Mouse (Mus musculus) kidney, embryonic 16.5 days (tissue): ENCODE results near the gene St6galnac3. TPM values are rescaled to one million over a fixed set of nuclear protein-coding genes. Genes with fewer than 3 reads are reported as not detected.

Experiments
- ATAC-seq: fragments of 200-750 bp; cut with Nextera tagmentation; 2 replicates; pipeline ENCODE4 v1.8.0; 2017; ENCODE audit warnings: moderate TSS enrichment; ENCODE audit not compliant: low FRiP score, low TSS enrichment
- H3K27ac ChIP-seq: fragments of 300-500 bp; sonication (generic); 2 replicates; pipeline ENCODE4 v1.5.1; 2014; ENCODE audit warnings: low read length
- H3K27me3 ChIP-seq: fragments of 300-500 bp; sonication (generic); 2 replicates; pipeline ENCODE4 v1.6.1; 2014; ENCODE audit warnings: low read length, control low read depth, mixed read lengths; ENCODE audit not compliant: insufficient read depth
- H3K36me3 ChIP-seq: fragments of 300-500 bp; sonication (generic); 2 replicates; pipeline ENCODE4 v1.6.1; 2014; ENCODE audit warnings: low read length, control low read depth, mixed read lengths; ENCODE audit not compliant: insufficient read depth
- H3K4me1 ChIP-seq: fragments of 300-500 bp; sonication (generic); 2 replicates; pipeline ENCODE4 v1.6.1; 2014; ENCODE audit warnings: low read length, control low read depth, mixed read lengths; ENCODE audit not compliant: insufficient read depth
- H3K4me2 ChIP-seq: fragments of 300-500 bp; sonication (generic); replicated peaks from 2 replicates; pipeline ENCODE4 v1.6.1; 2014; ENCODE audit warnings: low read depth, low read length
- H3K4me3 ChIP-seq: fragments of 300-500 bp; sonication (generic); 2 replicates; pipeline ENCODE4 v1.5.1; 2014; ENCODE audit warnings: mild to moderate bottlenecking, low read length
- H3K9ac ChIP-seq: fragments of 300-500 bp; sonication (generic); replicated peaks from 2 replicates; pipeline ENCODE4 v1.6.1; 2014; ENCODE audit warnings: low read length
- H3K9me3 ChIP-seq: fragments of 300-500 bp; sonication (generic); 2 replicates; pipeline ENCODE4 v1.6.1; 2016; ENCODE audit warnings: low read length, control low read depth
- WGBS: fragments of 180-500 bp; shearing (Covaris S2); extraction: QIAGEN DNeasy Blood & Tissue Kit; methylation state at CpG from one replicate; pipeline ENCODE4 v1.1.7; 2014; 5-methylcytosine and 5-hydroxymethylcytosine counted together
- polyA plus RNA-seq: library from polyadenylated mRNA; unstranded; fragments of >200 nt; fragmentation: Nextera tagmentation; extraction: Ambion mirVana; gene quantifications from 2 replicates; pipeline ENCODE4 v1.2.1, GENCODE M21; 2015

St6galnac3 gene
- polyA plus RNA-seq, 1 experiment from 2014 or later: 75.8 TPM

DNA sequence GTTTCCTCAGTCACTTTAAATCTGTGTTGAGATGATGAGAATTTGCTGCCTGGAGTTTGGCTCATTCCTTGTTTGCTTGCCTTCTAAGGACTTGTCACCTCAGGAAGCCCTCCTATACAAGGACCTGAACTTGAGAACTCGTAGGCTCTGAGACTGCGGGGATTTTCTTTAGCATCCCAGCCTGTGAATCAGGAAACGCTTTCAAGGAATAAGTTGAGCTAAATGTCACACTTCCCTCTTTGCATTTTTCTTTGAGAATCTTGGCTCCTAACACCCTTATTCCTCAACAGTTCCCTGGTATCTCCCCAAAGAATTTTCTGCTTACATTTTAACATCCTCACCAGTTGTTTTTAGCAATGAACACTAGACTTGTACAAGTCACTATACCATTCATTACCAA is 539.9 kb downstream of the St6galnac3 start:
- 69% methylated on average over 3 of the region's 3 CpGs for WGBS
- no peak for ATAC-seq

DNA sequence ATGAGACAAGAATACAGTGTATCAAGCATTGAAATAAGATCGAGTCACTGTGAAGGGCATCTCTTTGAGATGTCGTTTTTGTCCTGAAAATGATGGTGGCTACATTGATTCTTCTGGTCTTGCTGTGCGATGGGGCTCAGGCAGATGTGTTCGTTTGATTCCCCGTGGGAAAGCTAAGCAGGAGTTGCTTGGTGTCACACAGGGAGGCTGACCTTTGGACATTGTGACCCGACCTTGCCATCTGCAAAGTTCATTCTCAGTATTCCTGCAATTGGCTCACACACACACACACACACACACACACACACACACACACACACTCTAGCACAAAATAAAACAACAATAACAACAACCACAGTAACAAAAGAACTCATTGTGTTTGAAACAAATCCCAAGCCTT is 543.7 kb downstream of the St6galnac3 start:
- H3K27ac ChIP-seq: no peak overlapping the region
- H3K9ac ChIP-seq: no peak overlapping the region
- H3K27me3 ChIP-seq: no peaks in the 10 kb centered on the region
- H3K4me3 ChIP-seq: no peak overlapping the region
- no peaks in the 10 kb centered on the region for H3K9me3 ChIP-seq
- H3K4me2 ChIP-seq: no peak overlapping the region
- WGBS: 47% methylated on average over 6 of the region's 6 CpGs
- H3K36me3 ChIP-seq: no peaks in the 10 kb centered on the region
- ATAC-seq: no peak
- no peaks in the 10 kb centered on the region for H3K4me1 ChIP-seq

More for the DNA sequence above, 539.9 kb downstream of the St6galnac3 start:
- Histone ChIP-seq H3K9me3 (no peaks in the 10 kb centered on the region), H3K4me2 (no peak overlapping the region), H3K36me3 (no peaks in the 10 kb centered on the region), H3K4me1 (no peaks in the 10 kb centered on the region), H3K27me3 (no peaks in the 10 kb centered on the region), H3K4me3 (no peak overlapping the region), H3K27ac (no peak overlapping the region), H3K9ac (no peak overlapping the region)

DNA sequence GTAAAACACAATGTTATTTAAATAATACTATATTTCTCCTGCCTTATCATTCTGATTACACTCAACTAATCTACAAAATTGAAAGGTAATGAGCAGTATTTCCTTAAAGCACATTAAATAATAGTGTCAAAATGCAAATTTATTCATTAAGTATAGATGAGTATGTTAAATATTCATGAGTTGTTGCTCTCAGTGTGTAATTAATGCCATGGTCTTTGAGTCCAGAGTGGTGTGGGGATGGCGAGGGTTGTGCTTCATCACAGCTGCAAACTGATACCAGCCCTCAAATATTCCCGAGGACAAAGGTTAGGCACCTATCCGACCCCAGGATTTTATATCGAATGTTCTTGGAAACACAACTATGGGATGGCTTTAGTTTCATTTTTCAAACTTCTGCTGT is 548.2 kb downstream of the St6galnac3 start:
- Histone ChIP-seq H3K27me3 (no peaks in the 10 kb centered on the region), H3K9ac (no peak overlapping the region), H3K36me3 (no peaks in the 10 kb centered on the region), H3K9me3 (no peaks in the 10 kb centered on the region), H3K4me3 (no peak overlapping the region), H3K4me1 (no peaks in the 10 kb centered on the region), H3K4me2 (no peak overlapping the region), H3K27ac (no peak overlapping the region)
- no peak for ATAC-seq
- 85% methylated on average over 4 of the region's 4 CpGs for WGBS

DNA sequence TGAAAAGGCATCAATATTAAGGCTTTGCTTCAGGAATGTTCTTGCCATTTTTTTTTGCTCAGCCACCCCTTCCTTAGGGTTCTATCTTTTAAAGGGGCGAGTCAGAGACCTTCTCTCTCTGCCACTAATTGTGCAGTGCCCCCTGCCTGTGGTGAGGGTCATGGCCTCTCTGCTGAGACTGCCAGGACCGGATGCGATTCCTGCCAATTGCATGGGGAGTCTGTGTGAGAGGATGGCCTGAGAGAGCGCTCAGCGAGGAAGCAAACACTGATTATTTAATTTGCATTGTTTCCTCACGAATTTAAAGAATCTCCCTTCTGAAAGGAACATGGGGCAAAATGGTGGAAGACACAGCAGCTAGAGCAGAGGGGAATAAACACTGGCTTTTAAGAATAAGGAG is 548.6 kb downstream of the St6galnac3 start:
- Histone ChIP-seq H3K4me3 (no peak overlapping the region), H3K4me2 (no peak overlapping the region), H3K36me3 (no peaks in the 10 kb centered on the region), H3K27me3 (no peaks in the 10 kb centered on the region), H3K9me3 (no peaks in the 10 kb centered on the region), H3K9ac (no peak overlapping the region), H3K4me1 (no peaks in the 10 kb centered on the region), H3K27ac (no peak overlapping the region)
- no peak for ATAC-seq
- WGBS: 66% methylated on average over 6 of the region's 6 CpGs

DNA sequence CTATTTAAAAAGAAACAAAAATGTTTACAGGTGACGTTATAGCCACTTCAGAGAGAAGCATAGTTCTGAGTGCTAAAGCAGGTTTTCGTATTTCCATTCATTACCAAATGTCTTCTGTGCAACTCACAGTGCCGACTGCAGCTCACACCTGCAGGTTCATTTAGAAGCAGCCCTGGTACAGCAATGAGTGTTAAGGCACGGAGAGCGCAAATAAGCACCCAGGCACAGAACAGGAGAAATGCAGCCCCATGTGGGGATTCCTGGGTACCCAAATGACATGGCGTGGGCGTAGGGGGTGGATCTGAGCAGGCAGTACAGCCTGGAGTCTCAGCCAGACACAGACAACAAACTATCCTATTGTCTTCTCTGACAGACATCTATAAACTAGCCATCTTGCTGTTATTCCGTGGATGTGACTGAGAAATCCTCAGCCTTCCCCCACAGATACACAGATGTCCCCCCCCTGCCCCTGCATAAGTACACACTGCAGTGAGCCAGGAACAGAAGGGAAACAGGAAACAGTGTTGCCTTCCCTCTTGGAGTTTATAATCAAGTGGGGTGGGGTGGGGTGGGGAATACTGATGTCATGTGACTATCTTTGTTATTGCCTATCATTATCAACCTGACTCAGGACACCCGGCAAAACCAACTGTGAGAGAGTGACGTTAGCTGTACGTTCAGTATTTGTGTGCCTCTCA is 550.5 kb downstream of the St6galnac3 start:
- 84% methylated on average over 11 of the region's 11 CpGs for WGBS
- H3K9ac ChIP-seq: no peak overlapping the region
- ATAC-seq: no peak
- H3K4me3 ChIP-seq: no peak overlapping the region
- no peaks in the 10 kb centered on the region for H3K4me1 ChIP-seq
- no peaks in the 10 kb centered on the region for H3K36me3 ChIP-seq
- no peaks in the 10 kb centered on the region for H3K27me3 ChIP-seq
- H3K27ac ChIP-seq: no peak overlapping the region
- no peak overlapping the region for H3K4me2 ChIP-seq
- no peaks in the 10 kb centered on the region for H3K9me3 ChIP-seq

GRCm38 (mm10) chr3:153173567-153173966 is 551.4 kb downstream of the St6galnac3 start:
- no peak overlapping the region for H3K4me2 ChIP-seq
- no peak for ATAC-seq
- 79% methylated on average over 2 of the region's 2 CpGs for WGBS
- H3K9ac ChIP-seq: no peak overlapping the region
- no peak overlapping the region for H3K27ac ChIP-seq
- H3K4me3 ChIP-seq: no peak overlapping the region
- H3K9me3 ChIP-seq: no peaks in the 10 kb centered on the region
- H3K36me3 ChIP-seq: no peaks in the 10 kb centered on the region
- no peaks in the 10 kb centered on the region for H3K4me1 ChIP-seq
- H3K27me3 ChIP-seq: no peaks in the 10 kb centered on the region

DNA sequence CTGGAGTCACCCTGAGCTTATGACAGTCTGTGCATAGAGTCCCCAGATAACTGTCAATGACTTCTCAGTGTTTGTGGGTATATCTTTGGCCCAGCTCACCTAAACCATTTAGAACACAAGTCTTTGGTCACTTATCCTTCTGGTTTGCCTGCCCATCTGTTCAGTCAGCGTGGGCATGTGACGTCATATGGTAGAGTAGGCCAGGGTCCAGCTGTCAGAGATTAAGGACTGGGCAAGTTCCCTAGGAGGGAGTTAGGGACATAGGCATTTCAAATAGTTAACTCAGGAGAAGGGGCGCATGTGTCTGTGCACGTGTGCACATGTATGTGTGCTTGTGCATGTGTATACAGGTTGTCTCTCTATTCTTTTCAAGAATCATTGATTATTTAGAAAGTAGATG is 554.8 kb downstream of the St6galnac3 start:
- Histone ChIP-seq H3K9me3 (no peaks in the 10 kb centered on the region), H3K4me1 (no peaks in the 10 kb centered on the region), H3K9ac (no peak overlapping the region), H3K36me3 (no peaks in the 10 kb centered on the region), H3K27me3 (no peaks in the 10 kb centered on the region), H3K4me2 (no peak overlapping the region), H3K4me3 (no peak overlapping the region), H3K27ac (no peak overlapping the region)
- no peak for ATAC-seq
- 93% methylated on average over 4 of the region's 4 CpGs for WGBS

DNA sequence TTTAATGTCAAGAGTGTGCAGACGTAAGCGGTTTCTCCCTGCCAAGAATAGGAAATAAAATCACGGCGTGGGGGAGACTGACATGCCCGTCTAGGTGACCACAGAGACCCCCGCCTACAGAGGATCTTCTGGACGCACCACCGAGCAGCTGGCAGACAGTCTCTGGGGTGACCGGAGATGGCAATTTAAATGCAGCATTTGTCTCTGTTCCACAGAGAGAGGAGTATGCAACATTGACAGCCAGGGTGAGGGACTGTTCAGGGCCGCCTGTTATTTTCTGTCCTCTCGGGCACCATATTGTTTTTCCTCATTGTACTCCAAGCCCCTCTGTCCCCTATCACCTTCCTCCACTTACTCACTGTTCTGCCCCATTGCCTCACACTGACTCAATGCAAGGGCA is 555.2 kb downstream of the St6galnac3 start:
- H3K27ac ChIP-seq: no peak overlapping the region
- no peaks in the 10 kb centered on the region for H3K27me3 ChIP-seq
- no peak for ATAC-seq
- no peak overlapping the region for H3K4me3 ChIP-seq
- no peaks in the 10 kb centered on the region for H3K9me3 ChIP-seq
- WGBS: 51% methylated on average over 11 of the region's 11 CpGs
- H3K9ac ChIP-seq: no peak overlapping the region
- H3K36me3 ChIP-seq: no peaks in the 10 kb centered on the region
- no peaks in the 10 kb centered on the region for H3K4me1 ChIP-seq
- H3K4me2 ChIP-seq: no peak overlapping the region

DNA sequence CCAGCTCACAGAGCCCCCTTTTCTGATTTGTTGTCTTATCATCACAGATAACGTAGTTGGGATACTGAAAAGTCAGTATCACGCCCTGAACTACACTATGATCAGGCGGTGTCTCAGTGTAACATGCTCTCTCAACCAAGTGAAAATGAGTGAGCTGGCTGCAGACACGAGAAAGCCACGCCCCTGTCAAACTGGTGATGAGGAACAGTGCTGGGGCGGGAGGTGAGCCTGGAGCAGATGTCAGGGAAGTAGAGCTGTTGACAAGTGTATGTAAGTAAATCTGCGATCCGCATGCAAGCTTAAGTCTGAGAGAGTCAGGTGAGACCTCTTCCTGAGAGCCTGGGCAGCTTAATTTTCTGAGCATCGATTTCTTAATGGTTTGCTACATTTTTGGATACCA is 563.3 kb downstream of the St6galnac3 start:
- Histone ChIP-seq H3K9ac (no peak overlapping the region), H3K9me3 (no peaks in the 10 kb centered on the region), H3K27me3 (no peaks in the 10 kb centered on the region), H3K4me1 (no peaks in the 10 kb centered on the region), H3K27ac (no peak overlapping the region), H3K4me2 (no peak overlapping the region), H3K36me3 (no peaks in the 10 kb centered on the region), H3K4me3 (no peak overlapping the region)
- WGBS: 40% methylated on average over 9 of the region's 9 CpGs
- ATAC-seq: peak; percentile 46; the same call in 1 of the 2 replicates

DNA sequence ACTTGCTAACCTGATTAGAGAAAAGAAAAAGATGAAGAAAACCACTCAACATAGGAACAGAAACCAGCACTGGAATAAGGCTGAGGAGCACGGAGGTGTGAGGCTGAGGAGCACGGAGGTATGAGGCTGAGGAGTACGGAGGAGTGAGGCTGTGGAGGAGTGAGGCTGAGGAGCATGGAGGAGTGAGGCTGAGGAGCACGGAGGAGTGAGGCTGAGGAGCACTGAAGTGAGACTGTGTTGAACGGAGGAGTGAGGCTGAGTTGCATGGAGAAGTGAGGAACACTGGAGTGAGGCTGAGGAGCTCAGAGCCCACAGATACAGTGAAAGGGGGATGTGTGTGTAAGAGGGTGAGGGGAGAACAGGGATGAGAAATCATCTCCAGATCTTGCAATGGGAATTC is 564.3 kb downstream of the St6galnac3 start:
- ATAC-seq: 0 out of 2 replicates have a peak, but pooled peaks have one; percentile 44

More for the DNA sequence above, 564.3 kb downstream of the St6galnac3 start:
- H3K9ac ChIP-seq: no peak overlapping the region
- H3K27me3 ChIP-seq: no peaks in the 10 kb centered on the region
- H3K4me2 ChIP-seq: no peak overlapping the region
- H3K4me1 ChIP-seq: no peaks in the 10 kb centered on the region
- 38% methylated on average over 5 of the region's 5 CpGs for WGBS
- H3K36me3 ChIP-seq: no peaks in the 10 kb centered on the region
- H3K9me3 ChIP-seq: no peaks in the 10 kb centered on the region
- no peak overlapping the region for H3K27ac ChIP-seq
- H3K4me3 ChIP-seq: no peak overlapping the region
